Mouse (Mus musculus): Measurements from ENCODE around the gene Cdsn. TPM values are rescaled to one million over a fixed set of nuclear protein-coding genes. Genes with fewer than 3 reads are reported as not detected.
A peak's percentile ranks its signal among the peaks of the same experiment; 100 is the strongest.

Gene Cdsn
- polyA plus RNA-seq, 1 experiment from 2014 or later = 0.04 TPM

- H3K36me3 ChIP-seq (ENCODE audit: insufficient read depth, low read length) = no peaks in the 10 kb centered on the region
- TF ChIP-seq CTCF (IDR thresholded peaks at IDR 0.05) = no peak
- TF ChIP-seq EP300 (IDR thresholded peaks at IDR 0.05) = no peak
- no peak overlapping the region for H3K4me3 ChIP-seq (ENCODE audit: low read depth, low read length)
- ATAC-seq = no peak
- no peaks in the 10 kb centered on the region for H3K4me1 ChIP-seq (ENCODE audit: insufficient read depth, low read depth, low read length)
- 72% methylated on average over 14 of the region's 14 CpGs for WGBS
- H3K27me3 ChIP-seq (replicated peaks; ENCODE audit: insufficient read depth, low read length) = peaks cover 15% of the 10 kb centered on the region; the same call in 1 of the 2 replicates
- H3K27ac ChIP-seq (ENCODE audit: low read length) = no peak overlapping the region
- H3K4me2 ChIP-seq (replicated peaks; ENCODE audit: low read depth, low read length) = no peak overlapping the region
- H3K9me3 ChIP-seq (ENCODE audit: low read length) = no peaks in the 10 kb centered on the region
- H3K9ac ChIP-seq (replicated peaks; ENCODE audit: low read depth) = no peak overlapping the region
- no peak for DNase-seq (ENCODE audit: low spot score)
These were observed 18.9 kb downstream of the Cdsn start for GRCm38 (mm10) chr17:35570836-35571235.

- Histone ChIP-seq H3K4me1 (ENCODE audit: insufficient read depth, low read depth, low read length) (no peaks in the 10 kb centered on the region), H3K27ac (ENCODE audit: low read length) (no peak overlapping the region), H3K4me2 (replicated peaks; ENCODE audit: low read depth, low read length) (no peak overlapping the region), H3K9ac (replicated peaks; ENCODE audit: low read depth) (no peak overlapping the region), H3K9me3 (ENCODE audit: low read length) (no peaks in the 10 kb centered on the region), H3K27me3 (replicated peaks; ENCODE audit: insufficient read depth, low read length) (peaks cover 17% of the 10 kb centered on the region; the same call in 1 of the 2 replicates), H3K36me3 (ENCODE audit: insufficient read depth, low read length) (no peaks in the 10 kb centered on the region), H3K4me3 (ENCODE audit: low read depth, low read length) (no peak overlapping the region)
- TF ChIP-seq CTCF (IDR thresholded peaks at IDR 0.05) (no peak), EP300 (IDR thresholded peaks at IDR 0.05) (no peak)
- WGBS = 89% methylated on average over 7 of the region's 7 CpGs
- ATAC-seq (no peak), DNase-seq (ENCODE audit: low spot score) (no peak)
These were observed 19.5 kb downstream of the Cdsn start for GRCm38 (mm10) chr17:35571477-35571876.

GRCm38 (mm10) chr17:35578211-35578610 lies 26.3 kb downstream of the Cdsn start:
- Histone ChIP-seq H3K36me3 (ENCODE audit: insufficient read depth, low read length) (no peaks in the 10 kb centered on the region), H3K4me2 (replicated peaks; ENCODE audit: low read depth, low read length) (no peak overlapping the region), H3K9me3 (ENCODE audit: low read length) (no peaks in the 10 kb centered on the region), H3K27ac (ENCODE audit: low read length) (no peak overlapping the region), H3K4me1 (ENCODE audit: insufficient read depth, low read depth, low read length) (no peaks in the 10 kb centered on the region), H3K27me3 (replicated peaks; ENCODE audit: insufficient read depth, low read length) (0 out of 2 replicates have a peak, but pooled peaks cover 4% of the 10 kb centered on the region), H3K9ac (replicated peaks; ENCODE audit: low read depth) (no peak overlapping the region), H3K4me3 (ENCODE audit: low read depth, low read length) (no peak overlapping the region)
- peak; percentile 79 for ATAC-seq
- TF ChIP-seq EP300 (IDR thresholded peaks at IDR 0.05) (no peak), CTCF (IDR thresholded peaks at IDR 0.05) (peak; percentile 100)
- 19% methylated on average over 6 of the region's 6 CpGs for WGBS
- peak; percentile 82 for DNase-seq (ENCODE audit: low spot score)

- Histone ChIP-seq H3K27me3 (replicated peaks; ENCODE audit: insufficient read depth, low read length) (no peaks in the 10 kb centered on the region), H3K27ac (ENCODE audit: low read length) (no peak overlapping the region), H3K4me1 (ENCODE audit: insufficient read depth, low read depth, low read length) (no peaks in the 10 kb centered on the region), H3K36me3 (ENCODE audit: insufficient read depth, low read length) (no peaks in the 10 kb centered on the region), H3K4me2 (replicated peaks; ENCODE audit: low read depth, low read length) (no peak overlapping the region), H3K4me3 (ENCODE audit: low read depth, low read length) (no peak overlapping the region), H3K9ac (replicated peaks; ENCODE audit: low read depth) (no peak overlapping the region), H3K9me3 (ENCODE audit: low read length) (no peaks in the 10 kb centered on the region)
- DNase-seq (ENCODE audit: low spot score) (peak; percentile 31), ATAC-seq (no peak)
- WGBS = 91% methylated on average over 1 of the region's 1 CpGs
- no peak for TF ChIP-seq EP300 (IDR thresholded peaks at IDR 0.05)
- TF ChIP-seq CTCF (IDR thresholded peaks at IDR 0.05) = peak; percentile 68
These were observed 31.0 kb downstream of the Cdsn start for GRCm38 (mm10) chr17:35582900-35583299.

GRCm38 (mm10) chr17:35584330-35584937 lies 32.5 kb downstream of the Cdsn start:
- peak; percentile 82 for DNase-seq (ENCODE audit: low spot score)
- Histone ChIP-seq H3K4me1 (ENCODE audit: insufficient read depth, low read depth, low read length) (no peaks in the 10 kb centered on the region), H3K27me3 (replicated peaks; ENCODE audit: insufficient read depth, low read length) (no peaks in the 10 kb centered on the region), H3K9me3 (ENCODE audit: low read length) (no peaks in the 10 kb centered on the region), H3K4me3 (ENCODE audit: low read depth, low read length) (no peak overlapping the region), H3K9ac (replicated peaks; ENCODE audit: low read depth) (no peak overlapping the region), H3K36me3 (ENCODE audit: insufficient read depth, low read length) (no peaks in the 10 kb centered on the region), H3K27ac (ENCODE audit: low read length) (no peak overlapping the region), H3K4me2 (replicated peaks; ENCODE audit: low read depth, low read length) (no peak overlapping the region)
- 11% methylated on average over 16 of the region's 16 CpGs for WGBS
- TF ChIP-seq EP300 (IDR thresholded peaks at IDR 0.05) = no peak
- TF ChIP-seq CTCF (IDR thresholded peaks at IDR 0.05) = peak; percentile 85
- ATAC-seq = peak; percentile 58

- TF ChIP-seq CTCF (IDR thresholded peaks at IDR 0.05) (0 out of 2 replicates have a peak, but pooled peaks have one; percentile 19), EP300 (IDR thresholded peaks at IDR 0.05) (no peak)
- Histone ChIP-seq H3K9ac (replicated peaks; ENCODE audit: low read depth) (no peak overlapping the region), H3K4me2 (replicated peaks; ENCODE audit: low read depth, low read length) (no peak overlapping the region), H3K27me3 (replicated peaks; ENCODE audit: insufficient read depth, low read length) (no peaks in the 10 kb centered on the region), H3K4me3 (ENCODE audit: low read depth, low read length) (no peak overlapping the region), H3K9me3 (ENCODE audit: low read length) (no peaks in the 10 kb centered on the region), H3K36me3 (ENCODE audit: insufficient read depth, low read length) (no peaks in the 10 kb centered on the region), H3K4me1 (ENCODE audit: insufficient read depth, low read depth, low read length) (no peaks in the 10 kb centered on the region), H3K27ac (ENCODE audit: low read length) (no peak overlapping the region)
- 82% methylated on average over 1 of the region's 1 CpGs for WGBS
- ATAC-seq = no peak
- DNase-seq (ENCODE audit: low spot score) = no peak
These were observed 35.4 kb downstream of the Cdsn start for GRCm38 (mm10) chr17:35587291-35587690.
